Mouse (Mus musculus) neural tube, embryonic 15.5 days (tissue): Measurements from ENCODE around the gene Btaf1. TPM values are rescaled to one million over a fixed set of nuclear protein-coding genes. Genes with fewer than 3 reads are reported as not detected.

Experiments used
- ATAC-seq: fragments of 200-750 bp; cut with Nextera tagmentation; 2 replicates; pipeline ENCODE4 v1.8.0; 2017; ENCODE audit warnings: mild to moderate bottlenecking, moderate TSS enrichment, moderate library complexity; ENCODE audit not compliant: low FRiP score
- H3K27ac ChIP-seq: fragments of 300-500 bp; sonication (generic); replicated peaks from 2 replicates; pipeline ENCODE4 v1.5.1; 2015; ENCODE audit warnings: mild to moderate bottlenecking, inconsistent platforms
- H3K27me3 ChIP-seq: fragments of 300-500 bp; sonication (generic); replicated peaks from 2 replicates; pipeline ENCODE4 v1.6.1; 2015; ENCODE audit warnings: inconsistent platforms
- H3K36me3 ChIP-seq: fragments of 300-500 bp; sonication (generic); 2 replicates; pipeline ENCODE4 v1.6.1; 2015; ENCODE audit warnings: inconsistent platforms
- H3K4me1 ChIP-seq: fragments of 300-500 bp; sonication (generic); 2 replicates; pipeline ENCODE4 v1.6.1; 2015; ENCODE audit warnings: inconsistent platforms
- H3K4me2 ChIP-seq: fragments of 300-500 bp; sonication (generic); 2 replicates; pipeline ENCODE4 v1.6.1; 2015; ENCODE audit warnings: inconsistent platforms, mild to moderate bottlenecking, moderate library complexity
- H3K4me3 ChIP-seq: fragments of 300-500 bp; sonication (generic); replicated peaks from 2 replicates; pipeline ENCODE4 v1.5.1; 2015; ENCODE audit warnings: mild to moderate bottlenecking, inconsistent platforms
- H3K9ac ChIP-seq: fragments of 300-500 bp; sonication (generic); replicated peaks from 2 replicates; pipeline ENCODE4 v1.6.1; 2015; ENCODE audit warnings: mild to moderate bottlenecking, inconsistent platforms
- H3K9me3 ChIP-seq: fragments of 300-500 bp; sonication (generic); replicated peaks from 2 replicates; pipeline ENCODE4 v1.6.1; 2016; ENCODE audit warnings: inconsistent platforms
- WGBS: fragments of 180-500 bp; shearing (Covaris S2); methylation state at CpG from one replicate; pipeline ENCODE4 v1.1.7; 2015; ENCODE audit warnings: mixed read lengths; 5-methylcytosine and 5-hydroxymethylcytosine counted together
- polyA plus RNA-seq: library from polyadenylated mRNA; unstranded; fragments of >200 nt; fragmentation: Nextera tagmentation; extraction: Ambion mirVana; gene quantifications from 2 replicates; pipeline ENCODE4 v1.2.1, GENCODE M21; 2015

The Btaf1 gene
- polyA plus RNA-seq, 1 experiment from 2014 or later: 7.6 TPM

- H3K27ac ChIP-seq: no peak overlapping the region
- no peaks in the 10 kb centered on the region for H3K9me3 ChIP-seq
- no peak overlapping the region for H3K4me3 ChIP-seq
- ATAC-seq: no peak
- peaks cover 13% of the 10 kb centered on the region; the same call in 1 of the 2 replicates for H3K4me1 ChIP-seq
- no peak overlapping the region for H3K4me2 ChIP-seq
- H3K9ac ChIP-seq: no peak overlapping the region
- H3K36me3 ChIP-seq: no peaks in the 10 kb centered on the region
- peaks cover 3% of the 10 kb centered on the region; the same call in 1 of the 2 replicates for H3K27me3 ChIP-seq
- WGBS: 87% methylated on average over 3 of the region's 3 CpGs
Observed at GRCm38 (mm10) chr19:36909150-36909549, 16.7 kb upstream of the Btaf1 start.

- H3K27ac ChIP-seq: peak overlapping the region; percentile 33; the same call in 1 of the 2 replicates
- WGBS: 27% methylated on average over 9 of the region's 9 CpGs
- no peak for ATAC-seq
- peaks cover 7% of the 10 kb centered on the region; the same call in 1 of the 2 replicates for H3K4me1 ChIP-seq
- no peaks in the 10 kb centered on the region for H3K9me3 ChIP-seq
- no peak overlapping the region for H3K4me3 ChIP-seq
- H3K9ac ChIP-seq: no peak overlapping the region
- no peaks in the 10 kb centered on the region for H3K36me3 ChIP-seq
- no peak overlapping the region for H3K4me2 ChIP-seq
- peaks cover 3% of the 10 kb centered on the region; the same call in 1 of the 2 replicates for H3K27me3 ChIP-seq
Observed at GRCm38 (mm10) chr19:36909676-36910292, 16.1 kb upstream of the Btaf1 start.

- H3K4me2 ChIP-seq: peak overlapping the region; percentile 15; the same call in 1 of the 2 replicates
Observed at GRCm38 (mm10) chr19:36910424-36911045, 15.3 kb upstream of the Btaf1 start.

GRCm38 (mm10) chr19:36913064-36913463 lies 12.8 kb upstream of the Btaf1 start:
- ATAC-seq: no peak
- WGBS: 47% methylated on average over 7 of the region's 7 CpGs
- H3K9me3 ChIP-seq: no peaks in the 10 kb centered on the region
- no peaks in the 10 kb centered on the region for H3K36me3 ChIP-seq
- H3K4me3 ChIP-seq: no peak overlapping the region
- H3K4me1 ChIP-seq: peaks cover 18% of the 10 kb centered on the region
- H3K9ac ChIP-seq: 0 out of 2 replicates have a peak overlapping the region, but pooled peaks have one; percentile 14
- H3K27ac ChIP-seq: no peak overlapping the region
- H3K4me2 ChIP-seq: no peak overlapping the region
- peaks cover 3% of the 10 kb centered on the region; the same call in 1 of the 2 replicates for H3K27me3 ChIP-seq

More at GRCm38 (mm10) chr19:36910424-36911045, 15.3 kb upstream of the Btaf1 start:
- no peak overlapping the region for H3K4me3 ChIP-seq
- H3K27ac ChIP-seq: peak overlapping the region; percentile 33; the same call in 1 of the 2 replicates
- H3K4me1 ChIP-seq: peaks cover 6% of the 10 kb centered on the region; the same call in 1 of the 2 replicates
- WGBS: 11% methylated on average over 12 of the region's 12 CpGs
- H3K36me3 ChIP-seq: no peaks in the 10 kb centered on the region
- no peaks in the 10 kb centered on the region for H3K9me3 ChIP-seq
- H3K27me3 ChIP-seq: peaks cover 3% of the 10 kb centered on the region; the same call in 1 of the 2 replicates
- peak; percentile 78 for ATAC-seq
- no peak overlapping the region for H3K9ac ChIP-seq

GRCm38 (mm10) chr19:36916206-36916605 lies 9.7 kb upstream of the Btaf1 start:
- no peaks in the 10 kb centered on the region for H3K36me3 ChIP-seq
- peak overlapping the region; percentile 58; the same call in 1 of the 2 replicates for H3K27ac ChIP-seq
- no peak for ATAC-seq
- no peaks in the 10 kb centered on the region for H3K9me3 ChIP-seq
- no peak overlapping the region for H3K4me2 ChIP-seq
- 64% methylated on average over 4 of the region's 4 CpGs for WGBS
- peaks cover 3% of the 10 kb centered on the region; the same call in 1 of the 2 replicates for H3K27me3 ChIP-seq
- no peak overlapping the region for H3K4me3 ChIP-seq
- no peak overlapping the region for H3K9ac ChIP-seq
- peaks cover 15% of the 10 kb centered on the region for H3K4me1 ChIP-seq

GRCm38 (mm10) chr19:36916876-36917389 lies 8.9 kb upstream of the Btaf1 start:
- H3K27ac ChIP-seq: no peak overlapping the region
- H3K4me2 ChIP-seq: peak overlapping the region; percentile 30
- H3K9ac ChIP-seq: no peak overlapping the region
- H3K36me3 ChIP-seq: no peaks in the 10 kb centered on the region
- ATAC-seq: no peak
- 94% methylated on average over 1 of the region's 1 CpGs for WGBS
- 0 out of 2 replicates have a peak overlapping the region, but pooled peaks have one; percentile 4 for H3K4me3 ChIP-seq
- peaks cover 15% of the 10 kb centered on the region for H3K4me1 ChIP-seq
- no peaks in the 10 kb centered on the region for H3K27me3 ChIP-seq
- no peaks in the 10 kb centered on the region for H3K9me3 ChIP-seq

GRCm38 (mm10) chr19:36918441-36919301 lies 7.2 kb upstream of the Btaf1 start:
- no peaks in the 10 kb centered on the region for H3K27me3 ChIP-seq
- H3K4me2 ChIP-seq: peak overlapping the region; percentile 72
- peak overlapping the region; percentile 90 for H3K27ac ChIP-seq
- WGBS: under 1% methylated on average over 85 of the region's 85 CpGs
- peak; percentile 90 for ATAC-seq
- H3K36me3 ChIP-seq: no peaks in the 10 kb centered on the region
- H3K4me1 ChIP-seq: peaks cover 15% of the 10 kb centered on the region
- peak overlapping the region; percentile 81 for H3K4me3 ChIP-seq
- H3K9me3 ChIP-seq: no peaks in the 10 kb centered on the region
- H3K9ac ChIP-seq: peak overlapping the region; percentile 81

- Histone ChIP-seq H3K27me3 (no peaks in the 10 kb centered on the region), H3K4me1 (peaks cover 15% of the 10 kb centered on the region), H3K4me2 (peak within 1 kb of the TSS; percentile 72), H3K27ac (peak within 1 kb of the TSS; percentile 90), H3K4me3 (peak within 1 kb of the TSS; percentile 81), H3K9me3 (no peaks in the 10 kb centered on the region), H3K9ac (peak within 1 kb of the TSS; percentile 81), H3K36me3 (no peaks in the 10 kb centered on the region)
- peak; percentile 48 for ATAC-seq
- WGBS: 4% methylated on average over 12 of the region's 12 CpGs
Observed at GRCm38 (mm10) chr19:36919466-36919865, 6.4 kb upstream of the Btaf1 start, which contains the start of gene Fgfbp3. Gene Fgfbp3, minus strand, starts transcription at chr19:36919615.

GRCm38 (mm10) chr19:36922015-36922414 lies 3.9 kb upstream of the Btaf1 start:
- 54% methylated on average over 2 of the region's 2 CpGs for WGBS
- H3K4me1 ChIP-seq: peaks cover 17% of the 10 kb centered on the region
- ATAC-seq: no peak

GRCm38 (mm10) chr19:36922936-36923335 lies 2.9 kb upstream of the Btaf1 start:
- Histone ChIP-seq H3K27me3 (no peaks in the 10 kb centered on the region), H3K4me3 (no peak overlapping the region), H3K4me1 (peaks cover 22% of the 10 kb centered on the region), H3K9me3 (no peaks in the 10 kb centered on the region), H3K4me2 (no peak overlapping the region), H3K9ac (no peak overlapping the region), H3K27ac (no peak overlapping the region), H3K36me3 (no peaks in the 10 kb centered on the region)
- no peak for ATAC-seq
- WGBS: 55% methylated on average over 3 of the region's 3 CpGs

More at GRCm38 (mm10) chr19:36922015-36922414, 3.9 kb upstream of the Btaf1 start:
- Histone ChIP-seq H3K36me3 (no peaks in the 10 kb centered on the region), H3K27me3 (no peaks in the 10 kb centered on the region), H3K4me3 (no peak overlapping the region), H3K4me2 (no peak overlapping the region), H3K9me3 (no peaks in the 10 kb centered on the region), H3K27ac (no peak overlapping the region), H3K9ac (no peak overlapping the region)
